Mouse (Mus musculus) kidney, postnatal 36 days (tissue): ENCODE results near the gene Gm3183.
"Not testable (repeated sequence)": the region's sequence is repeated elsewhere in the genome, so short reads cannot be mapped to it uniquely, and the experiment has no call there.

ENCODE experiments used
- DNase-seq, 2 experiments: peaks; one replicate each; pipeline ENCODE4 v3.0.0; 2021 to 2022; ENCODE audit warnings: mixed read lengths in 2 of 2

Gm3183 gene

GRCm38 (mm10) chr5:94865136-94865535 is at the start of gene Gm3183:
Gm3183 (plus strand) TSS chr5:94865436.
- not testable (repeated sequence) for DNase-seq
